Mouse (Mus musculus): ENCODE measurements around the gene Sytl3.

The Sytl3 gene

DNA sequence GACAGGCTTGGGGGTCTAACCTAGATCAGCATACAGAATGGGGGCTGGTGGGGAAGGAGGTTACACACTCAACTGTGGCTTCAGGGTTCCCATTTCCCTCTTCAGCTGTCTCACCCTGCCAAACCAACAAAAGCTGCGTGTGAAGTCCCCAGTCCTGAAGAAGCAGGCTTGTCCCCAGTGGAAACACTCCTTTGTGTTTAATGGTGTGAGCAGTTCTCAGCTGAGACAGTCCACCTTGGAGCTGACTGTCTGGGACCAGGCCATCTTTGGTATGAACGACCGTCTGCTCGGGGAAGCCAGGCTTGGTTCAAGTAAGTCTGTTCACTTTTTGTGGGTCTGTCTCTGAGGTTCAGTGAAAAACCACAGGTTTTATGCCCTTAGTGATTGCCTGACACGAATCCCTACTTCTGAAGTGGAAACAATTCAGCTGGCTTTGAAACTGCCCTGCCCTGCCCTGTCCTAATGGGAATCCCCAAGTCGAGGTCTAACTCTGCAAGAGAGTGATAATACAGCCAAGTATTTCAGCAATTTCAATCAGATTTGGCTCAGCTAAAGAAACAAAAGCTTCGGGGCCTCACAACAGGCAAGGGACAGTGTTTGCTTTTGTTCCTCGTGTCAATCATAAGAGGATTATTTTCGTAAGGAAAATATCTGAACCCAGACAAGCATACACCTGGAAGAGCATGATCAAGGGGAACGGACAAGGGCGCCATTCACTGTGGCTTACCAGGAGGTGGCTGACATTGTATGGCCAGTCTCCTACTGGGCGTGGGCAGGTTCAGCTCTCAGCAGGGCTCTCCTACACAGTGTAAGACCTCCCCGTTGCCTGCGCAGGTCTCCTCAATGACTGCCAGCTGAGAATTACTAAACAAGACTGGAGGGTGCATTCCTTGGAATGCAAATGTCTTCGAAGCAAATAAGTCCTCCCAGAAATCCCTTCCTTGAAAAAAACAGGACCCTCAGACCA, 77.7 kb downstream of the Sytl3 start:
- no peak for DNase-seq (ENCODE audit: low spot score in 2 of 2)

DNA sequence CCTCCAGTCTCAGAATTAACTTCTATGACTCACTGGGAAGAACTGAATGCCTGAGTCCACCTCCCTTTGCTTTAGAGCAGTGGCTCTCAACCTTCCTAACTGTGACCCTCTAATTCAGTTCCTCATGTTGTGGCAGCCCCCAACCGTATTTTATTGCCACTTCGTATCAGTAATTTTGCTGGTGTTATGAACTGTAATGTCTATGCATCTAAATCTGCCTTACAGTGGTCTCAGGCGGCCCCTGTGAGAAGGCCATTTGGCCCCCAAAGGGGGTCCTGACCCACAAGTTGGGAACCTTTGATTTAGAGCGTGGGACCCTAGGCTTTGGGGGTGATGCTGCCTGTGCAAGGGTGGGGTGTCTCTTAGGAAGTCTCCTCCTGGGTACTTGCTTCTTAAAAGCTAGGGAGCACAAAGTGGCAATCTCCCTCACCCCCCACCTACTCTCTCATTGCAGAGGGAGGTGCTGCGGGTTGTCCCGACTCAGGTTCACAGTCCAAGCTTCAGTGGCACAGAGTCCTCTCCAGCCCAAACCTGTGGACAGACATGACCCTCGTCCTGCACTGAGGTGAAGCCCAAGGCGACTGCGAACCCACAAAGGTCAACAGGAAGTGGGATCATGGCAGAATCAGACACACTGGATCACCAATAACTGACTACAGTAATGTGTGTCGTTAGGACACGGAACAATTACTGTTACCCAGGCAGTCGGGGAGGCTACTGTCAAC, 78.5 kb downstream of the Sytl3 start:
- no peak for DNase-seq (ENCODE audit: low spot score in 2 of 2)

DNA sequence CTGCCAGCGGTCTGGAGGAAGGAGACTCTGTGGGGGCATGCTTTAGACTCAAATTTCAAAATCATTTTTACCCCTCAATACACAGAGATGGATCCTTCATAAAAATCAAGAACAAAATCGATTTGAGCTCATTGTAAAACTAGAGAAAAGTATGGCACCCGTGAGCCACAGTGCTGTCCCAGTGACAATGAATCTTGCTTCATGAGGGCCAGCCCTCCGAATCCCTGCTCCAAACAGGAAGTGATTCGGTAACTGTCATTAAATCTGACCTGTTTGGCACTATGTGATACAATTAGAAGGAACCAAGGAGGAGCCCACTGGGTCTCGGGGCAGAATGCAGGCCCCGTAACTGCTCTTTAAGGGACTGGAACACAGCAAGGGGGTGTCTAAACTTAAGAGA, 79.9 kb downstream of the Sytl3 start:
- DNase-seq (ENCODE audit: low spot score in 2 of 2) = no peak

- no peak for DNase-seq (ENCODE audit: low spot score in 2 of 2)
These were observed 80.4 kb downstream of the Sytl3 start for GRCm38 (mm10) chr17:6739266-6739665.

- DNase-seq (ENCODE audit: low spot score in 2 of 2) = no peak
These were observed 80.9 kb downstream of the Sytl3 start for GRCm38 (mm10) chr17:6739756-6740155.

DNA sequence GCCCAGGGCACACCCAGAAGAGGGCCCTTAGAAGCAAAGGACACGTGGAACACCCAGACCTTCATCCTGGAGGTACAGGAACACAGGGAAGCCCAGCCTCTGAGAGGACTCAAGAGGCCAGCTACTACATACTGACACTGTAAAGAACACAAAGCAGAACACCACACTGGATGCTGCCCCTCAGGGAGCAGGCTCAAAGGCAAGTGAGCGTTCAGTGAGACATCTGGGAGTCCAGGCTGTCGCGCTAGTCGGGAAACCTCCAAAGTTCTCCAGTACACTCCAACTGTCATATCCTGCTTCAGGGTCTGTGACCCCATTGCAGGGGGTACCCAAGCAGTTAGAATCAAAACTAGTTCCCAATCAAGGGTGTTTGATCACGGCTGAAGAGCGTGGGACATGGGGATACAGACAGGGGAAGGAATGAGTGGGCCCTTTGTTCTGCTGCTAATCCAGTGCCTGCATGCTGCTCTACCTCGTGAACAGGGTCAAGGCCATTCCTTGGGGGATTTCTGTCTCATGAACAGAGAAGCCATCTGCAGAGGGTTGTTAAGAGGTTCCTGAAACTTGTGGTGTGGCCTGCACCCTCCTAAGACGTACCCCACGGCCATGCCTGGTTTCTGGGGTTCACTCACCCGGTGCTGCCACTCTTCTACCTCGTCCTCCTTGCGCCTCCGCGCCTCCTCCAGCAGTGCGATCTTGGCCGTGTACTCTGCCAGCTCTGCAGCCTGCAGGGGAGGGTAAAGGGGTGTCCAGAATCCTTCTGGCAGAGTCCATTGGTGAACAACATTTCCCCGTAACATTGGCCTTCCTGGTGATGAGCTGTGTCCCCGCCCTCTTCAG, 81.7 kb downstream of the Sytl3 start:
- no peak for DNase-seq (ENCODE audit: low spot score in 2 of 2)

GRCm38 (mm10) chr17:6741271-6741670, 82.4 kb downstream of the Sytl3 start:
- DNase-seq (ENCODE audit: low spot score in 2 of 2) = no peak

GRCm38 (mm10) chr17:6742083-6743038, 83.5 kb downstream of the Sytl3 start:
- DNase-seq (ENCODE audit: low spot score in 2 of 2) = no peak

- no peak for DNase-seq (ENCODE audit: low spot score in 2 of 2)
These were observed 84.2 kb downstream of the Sytl3 start for GRCm38 (mm10) chr17:6743039-6743575.

DNA sequence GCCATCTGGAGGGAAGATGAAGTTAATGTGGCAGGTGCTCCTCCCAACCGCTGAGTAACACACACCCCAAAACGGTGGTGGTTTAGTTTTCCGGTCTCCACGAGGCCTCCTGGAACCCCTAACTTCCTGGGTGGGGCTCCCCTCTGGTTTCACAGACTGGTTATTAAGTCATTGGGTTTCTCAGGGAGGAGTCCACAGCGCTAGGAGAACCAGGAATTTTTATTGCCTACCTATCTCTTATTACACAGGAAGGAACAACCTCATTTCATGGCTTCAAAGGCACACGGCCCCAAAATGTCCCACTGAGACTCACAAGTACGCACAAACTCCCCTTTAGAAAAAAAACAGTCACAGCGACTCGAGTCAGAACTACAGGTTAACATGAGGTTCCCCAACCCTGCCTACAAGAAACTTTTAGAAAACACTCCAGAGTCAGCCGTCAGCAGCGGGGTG, 84.9 kb downstream of the Sytl3 start:
- no peak for DNase-seq (ENCODE audit: low spot score in 2 of 2)

DNA sequence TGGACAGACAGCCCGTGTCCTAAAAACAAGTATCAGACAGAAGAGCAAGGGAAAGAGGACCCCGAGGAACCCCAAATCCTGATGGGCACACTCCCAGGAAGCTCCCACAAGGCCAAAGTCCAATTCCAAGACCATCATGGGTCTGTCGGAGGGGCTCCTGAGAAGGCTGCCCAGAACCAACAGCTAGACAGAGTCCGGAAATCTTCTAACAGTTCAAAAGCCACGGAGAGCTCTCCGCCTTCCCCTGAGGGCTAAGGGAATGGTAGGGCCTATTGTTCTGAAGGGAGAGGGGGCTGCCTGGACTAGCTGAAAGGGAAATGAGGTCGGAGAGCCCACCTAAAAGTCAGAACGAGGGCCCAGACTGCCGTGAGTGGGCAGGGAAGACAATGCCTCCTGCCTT, 85.5 kb downstream of the Sytl3 start:
- DNase-seq (ENCODE audit: low spot score in 2 of 2) = no peak

DNA sequence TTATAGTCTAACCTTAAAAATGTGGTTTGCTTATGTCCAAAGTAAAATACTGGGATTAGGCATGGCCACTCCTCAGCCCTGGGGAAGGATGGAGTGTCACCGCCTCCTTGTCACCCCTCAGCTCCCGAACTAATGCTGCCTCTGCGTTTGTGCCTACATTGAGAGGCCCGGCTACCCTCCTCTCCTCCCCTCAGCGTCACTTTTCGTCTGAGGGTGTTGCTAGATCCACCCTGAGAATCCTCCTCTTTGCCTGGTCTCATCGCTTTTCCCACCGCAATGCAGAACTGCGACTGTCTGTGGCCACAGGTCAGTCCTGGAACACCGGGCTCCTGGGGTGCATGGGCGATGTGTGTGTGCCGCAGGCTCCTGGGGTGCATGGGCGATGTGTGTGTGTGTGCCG, 86.0 kb downstream of the Sytl3 start:
- DNase-seq (ENCODE audit: low spot score in 2 of 2) = no peak

DNA sequence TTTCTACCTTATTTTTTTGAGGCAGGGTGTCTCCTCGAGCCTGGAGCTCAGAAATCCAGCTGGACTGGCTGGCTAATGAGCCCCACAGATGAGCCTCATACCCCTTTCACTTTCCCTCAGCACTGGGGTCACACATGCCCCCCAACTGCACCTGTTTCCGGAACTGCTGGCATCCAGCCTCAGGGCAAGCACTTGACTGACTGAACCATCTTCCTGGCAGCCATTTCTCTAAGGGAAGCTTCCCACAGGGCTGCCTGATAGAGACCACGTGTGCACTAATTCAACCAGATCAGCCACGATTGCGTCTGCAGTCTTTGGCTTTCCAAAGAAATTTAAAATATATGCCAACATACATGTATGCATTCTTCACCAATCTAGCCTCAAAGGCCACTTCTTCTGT, 86.6 kb downstream of the Sytl3 start:
- DNase-seq (ENCODE audit: low spot score in 2 of 2) = no peak

DNA sequence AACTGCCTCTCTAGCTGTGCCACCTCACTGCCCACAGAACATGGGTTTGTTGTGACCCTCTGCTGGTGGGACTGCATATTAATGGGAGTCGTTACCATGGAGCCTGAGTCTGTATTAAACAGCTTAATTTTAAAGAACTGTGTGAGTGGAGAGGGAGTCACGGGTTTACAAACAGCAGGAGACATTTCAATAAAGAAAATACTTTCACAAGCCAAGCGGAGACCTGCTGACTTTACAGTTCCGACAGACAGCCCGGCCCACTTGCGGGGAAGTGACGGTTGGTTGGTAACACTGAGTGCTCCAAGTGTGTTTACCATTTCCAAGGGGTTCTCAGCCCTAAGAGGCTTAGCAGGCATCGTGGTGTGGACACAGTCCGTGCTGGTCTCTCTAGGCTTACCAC, 87.1 kb downstream of the Sytl3 start:
- no peak for DNase-seq (ENCODE audit: low spot score in 2 of 2)

GRCm38 (mm10) chr17:6746452-6747231, 87.7 kb downstream of the Sytl3 start:
- no peak for DNase-seq (ENCODE audit: low spot score in 2 of 2)

GRCm38 (mm10) chr17:6747478-6747877, 88.6 kb downstream of the Sytl3 start:
- no peak for DNase-seq (ENCODE audit: low spot score in 2 of 2)

- no peak for DNase-seq (ENCODE audit: low spot score in 2 of 2)
These were observed 90.0 kb downstream of the Sytl3 start for GRCm38 (mm10) chr17:6748779-6749464.

- no peak for DNase-seq (ENCODE audit: low spot score in 2 of 2)
These were observed 92.4 kb downstream of the Sytl3 start for GRCm38 (mm10) chr17:6751221-6751859.

DNA sequence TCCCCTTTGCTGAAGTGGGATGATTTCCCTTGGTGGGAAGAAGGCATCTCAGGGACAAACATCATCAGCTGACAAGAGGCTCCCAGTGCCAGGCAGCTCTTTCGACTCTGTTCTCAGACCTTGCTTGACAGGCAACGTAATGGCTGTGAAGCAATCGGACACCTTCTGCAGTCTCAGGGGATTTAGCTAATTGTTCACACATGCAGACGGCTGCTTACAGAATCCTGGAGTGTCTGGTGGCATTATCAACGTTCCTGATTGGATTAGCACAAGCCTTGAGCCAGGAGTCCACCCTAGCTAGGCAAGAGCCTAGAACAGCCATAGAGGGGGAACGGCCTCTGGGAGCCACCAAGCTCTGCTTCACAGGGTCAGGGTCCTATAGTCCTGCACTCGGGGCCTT, 93.5 kb downstream of the Sytl3 start:
- DNase-seq (ENCODE audit: low spot score in 2 of 2) = no peak

Measured in right cerebral cortex, postnatal 36 days (tissue).